Mouse (Mus musculus): ENCODE measurements at regions not wholly inside any gene's neighbourhood (a gene's known extent, or its start where the extent isn't known, plus 50 kb on each side); places are given as distances from the start of the nearest gene placed in this dataset.

GRCm38 (mm10) chr7:67462591-67462990 lies 89.9 kb upstream of the Mef2a start:
- 31% methylated on average over 9 of the region's 9 CpGs for WGBS (ENCODE audit: insufficient replicate concordance)
- no peaks in the 10 kb centered on the region for H3K36me3 ChIP-seq (replicated peaks; ENCODE audit: control insufficient read depth, insufficient read depth, low read depth)

DNA sequence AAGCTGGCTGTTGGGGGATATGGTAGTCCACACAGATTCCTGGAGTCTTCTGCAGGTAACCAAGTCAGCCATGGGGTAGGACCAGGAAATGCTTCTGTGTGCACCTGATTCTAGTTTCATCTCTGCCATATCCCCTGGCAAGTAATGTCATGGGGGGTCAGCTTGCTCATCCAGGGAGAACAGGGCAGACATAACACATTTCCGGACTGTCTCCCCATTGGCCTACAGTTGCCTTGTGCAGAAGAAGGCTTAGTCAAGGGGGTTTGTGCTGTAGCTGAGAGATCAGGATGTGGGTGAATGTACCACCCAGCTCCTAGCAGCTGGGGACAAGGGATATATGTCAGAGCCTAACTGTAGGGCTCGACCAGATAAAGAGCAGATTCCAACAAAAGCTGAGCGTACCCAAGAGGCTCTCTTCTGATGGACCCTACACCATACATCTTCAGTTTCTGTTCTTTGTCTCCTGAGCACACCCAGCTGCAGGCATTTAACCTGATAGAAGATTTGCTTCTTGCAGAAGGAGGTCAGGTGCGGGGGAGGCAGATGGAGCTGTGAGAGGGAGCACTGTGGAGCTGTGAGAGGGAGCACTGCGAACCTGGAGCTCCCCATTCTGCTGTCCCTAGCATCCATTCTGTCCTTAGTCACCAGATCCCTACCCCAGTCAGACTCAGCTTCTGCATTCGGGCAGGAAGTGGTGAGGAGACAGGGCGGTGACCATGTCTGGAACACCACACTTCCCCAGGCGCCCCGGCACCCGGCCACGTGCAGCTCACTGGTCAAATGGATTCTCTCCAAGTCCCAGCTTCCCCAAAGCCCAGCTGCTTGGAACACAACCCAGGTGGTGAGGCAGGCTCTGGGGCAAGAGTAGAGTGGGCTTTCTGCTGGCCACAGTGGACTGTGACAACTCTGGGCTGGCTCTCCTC lies 88.9 kb upstream of the Mef2a start:
- no peak for DNase-seq (ENCODE audit: low read depth in 3 of 3, low spot score in 3 of 3)
- Histone ChIP-seq H3K4me3 (ENCODE audit: insufficient read depth in 1 of 2, low read depth in 2 of 2, low read length in 2 of 2) (no peak overlapping the region), H3K4me1 (replicated peaks; ENCODE audit: control insufficient read depth in 2 of 2, insufficient read depth in 2 of 2, low read length in 1 of 2) (peaks cover 0 to 34% of the 10 kb centered on the region in 2 experiments; a peak in 2 of 4 replicates), H3K27ac (no peak overlapping the region), H3K4me2 (ENCODE audit: low read depth) (no peak overlapping the region), H3K9me3 (ENCODE audit: control insufficient read depth, low read length) (no peaks in the 10 kb centered on the region), H3K27me3 (ENCODE audit: control insufficient read depth, insufficient read depth, low read length) (no peaks in the 10 kb centered on the region), H3K36me3 (replicated peaks; ENCODE audit: control insufficient read depth, insufficient read depth, low read depth) (no peaks in the 10 kb centered on the region), H3K9ac (replicated peaks) (no peak overlapping the region)
- WGBS (ENCODE audit: insufficient replicate concordance) = 20% methylated on average over 11 of the region's 11 CpGs
- TF ChIP-seq CTCF (IDR thresholded peaks at IDR 0.05; ENCODE audit: low read depth) (no peak), EP300 (IDR thresholded peaks at IDR 0.05; ENCODE audit: low read depth) (no peak)
- peak; percentile 50; the same call in 1 of the 2 replicates for ATAC-seq (ENCODE audit: insufficient read depth)

More at GRCm38 (mm10) chr7:67462591-67462990, 89.9 kb upstream of the Mef2a start:
- no peak overlapping the region for H3K9ac ChIP-seq (replicated peaks)
- ATAC-seq (ENCODE audit: insufficient read depth) (no peak), DNase-seq (ENCODE audit: low read depth in 3 of 3, low spot score in 3 of 3) (no peak)
- H3K4me2 ChIP-seq (ENCODE audit: low read depth) = no peak overlapping the region
- TF ChIP-seq CTCF (IDR thresholded peaks at IDR 0.05; ENCODE audit: low read depth) = no peak
- no peak overlapping the region for H3K27ac ChIP-seq
- H3K4me1 ChIP-seq (replicated peaks; ENCODE audit: control insufficient read depth in 2 of 2, insufficient read depth in 2 of 2, low read length in 1 of 2) = peaks cover 0 to 34% of the 10 kb centered on the region in 2 experiments; a peak in 2 of 4 replicates
- H3K27me3 ChIP-seq (ENCODE audit: control insufficient read depth, insufficient read depth, low read length) = no peaks in the 10 kb centered on the region
- no peak overlapping the region for H3K4me3 ChIP-seq (ENCODE audit: insufficient read depth in 1 of 2, low read depth in 2 of 2, low read length in 2 of 2)
- no peaks in the 10 kb centered on the region for H3K9me3 ChIP-seq (ENCODE audit: control insufficient read depth, low read length)

- Histone ChIP-seq H3K9ac (replicated peaks) (no peak overlapping the region), H3K27ac (no peak overlapping the region), H3K4me3 (ENCODE audit: insufficient read depth in 1 of 2, low read depth in 2 of 2, low read length in 2 of 2) (no peak overlapping the region), H3K36me3 (replicated peaks; ENCODE audit: control insufficient read depth, insufficient read depth, low read depth) (no peaks in the 10 kb centered on the region), H3K4me1 (replicated peaks; ENCODE audit: control insufficient read depth in 2 of 2, insufficient read depth in 2 of 2, low read length in 1 of 2) (peaks cover 0 to 34% of the 10 kb centered on the region in 2 experiments; a peak in 2 of 4 replicates), H3K4me2 (ENCODE audit: low read depth) (no peak overlapping the region), H3K9me3 (ENCODE audit: control insufficient read depth, low read length) (no peaks in the 10 kb centered on the region), H3K27me3 (ENCODE audit: control insufficient read depth, insufficient read depth, low read length) (no peaks in the 10 kb centered on the region)
- 13% methylated on average over 10 of the region's 10 CpGs for WGBS (ENCODE audit: insufficient replicate concordance)
- DNase-seq (ENCODE audit: low read depth in 3 of 3, low spot score in 3 of 3) (no peak), ATAC-seq (ENCODE audit: insufficient read depth) (no peak)
- TF ChIP-seq EP300 (IDR thresholded peaks at IDR 0.05; ENCODE audit: low read depth) (no peak), CTCF (IDR thresholded peaks at IDR 0.05; ENCODE audit: low read depth) (no peak)
Measured at GRCm38 (mm10) chr7:67459810-67460209, 87.2 kb upstream of the Mef2a start.

DNA sequence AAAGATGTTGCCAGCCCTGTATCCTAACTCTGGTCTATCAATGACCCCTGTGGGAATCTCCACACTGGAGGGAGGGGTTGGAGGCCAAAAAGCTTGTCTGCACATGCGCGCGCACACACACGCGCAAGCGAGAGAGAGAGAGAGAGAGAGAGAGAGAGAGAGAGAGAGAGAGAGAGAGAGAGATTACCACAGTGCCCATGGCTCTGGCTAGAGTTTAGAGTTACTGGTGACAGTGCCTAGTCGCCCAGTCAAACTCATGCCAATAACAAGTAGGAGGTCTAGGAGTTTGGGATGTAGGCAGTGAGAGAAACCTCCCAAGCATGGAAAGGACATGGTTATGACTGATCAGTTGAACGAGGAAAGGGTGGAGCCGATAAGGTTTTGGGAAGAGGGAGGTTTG lies 86.6 kb upstream of the Mef2a start:
- WGBS (ENCODE audit: insufficient replicate concordance) = 71% methylated on average over 9 of the region's 9 CpGs

GRCm38 (mm10) chr7:67458640-67459039 lies 86.0 kb upstream of the Mef2a start:
- no peak for TF ChIP-seq EP300 (IDR thresholded peaks at IDR 0.05; ENCODE audit: low read depth)
- TF ChIP-seq CTCF (IDR thresholded peaks at IDR 0.05; ENCODE audit: low read depth) = no peak
- Histone ChIP-seq H3K4me3 (ENCODE audit: insufficient read depth in 1 of 2, low read depth in 2 of 2, low read length in 2 of 2) (no peak overlapping the region), H3K9ac (replicated peaks) (no peak overlapping the region), H3K4me2 (ENCODE audit: low read depth) (no peak overlapping the region), H3K27me3 (ENCODE audit: control insufficient read depth, insufficient read depth, low read length) (no peaks in the 10 kb centered on the region), H3K4me1 (replicated peaks; ENCODE audit: control insufficient read depth in 2 of 2, insufficient read depth in 2 of 2, low read length in 1 of 2) (peaks cover 0 to 30% of the 10 kb centered on the region in 2 experiments; a peak in 2 of 4 replicates), H3K36me3 (replicated peaks; ENCODE audit: control insufficient read depth, insufficient read depth, low read depth) (no peaks in the 10 kb centered on the region), H3K27ac (no peak overlapping the region), H3K9me3 (ENCODE audit: control insufficient read depth, low read length) (no peaks in the 10 kb centered on the region)
- ATAC-seq (ENCODE audit: insufficient read depth) (no peak), DNase-seq (ENCODE audit: low read depth in 3 of 3, low spot score in 3 of 3) (no peak)
- 23% methylated on average over 4 of the region's 4 CpGs for WGBS (ENCODE audit: insufficient replicate concordance)

More for the DNA sequence above, 86.6 kb upstream of the Mef2a start:
- no peaks in the 10 kb centered on the region for H3K9me3 ChIP-seq (ENCODE audit: control insufficient read depth, low read length)
- ATAC-seq (ENCODE audit: insufficient read depth) = no peak
- H3K4me3 ChIP-seq (ENCODE audit: insufficient read depth in 1 of 2, low read depth in 2 of 2, low read length in 2 of 2) = no peak overlapping the region
- H3K36me3 ChIP-seq (replicated peaks; ENCODE audit: control insufficient read depth, insufficient read depth, low read depth) = no peaks in the 10 kb centered on the region
- no peak for DNase-seq (ENCODE audit: low read depth in 3 of 3, low spot score in 3 of 3)
- no peaks in the 10 kb centered on the region for H3K27me3 ChIP-seq (ENCODE audit: control insufficient read depth, insufficient read depth, low read length)
- H3K4me2 ChIP-seq (ENCODE audit: low read depth) = no peak overlapping the region
- no peak for TF ChIP-seq CTCF (IDR thresholded peaks at IDR 0.05; ENCODE audit: low read depth)
- no peak overlapping the region for H3K27ac ChIP-seq
- no peak overlapping the region for H3K9ac ChIP-seq (replicated peaks)
- peaks cover 0 to 34% of the 10 kb centered on the region in 2 experiments; a peak in 2 of 4 replicates for H3K4me1 ChIP-seq (replicated peaks; ENCODE audit: control insufficient read depth in 2 of 2, insufficient read depth in 2 of 2, low read length in 1 of 2)

Data from liver, embryonic 14.5 days (tissue).